Mouse (Mus musculus) liver, adult 2 months (tissue): ENCODE results near the gene Cacna1c.

ENCODE experiments used
- CTCF ChIP-seq: fragments of 200-500 bp; IDR thresholded peaks from 2 replicates; pipeline ENCODE4 v1.5.1; 2011; ENCODE audit warnings: low read depth, low read length, control low read depth
- POLR2A ChIP-seq: fragments of 200-500 bp; IDR thresholded peaks from 2 replicates; pipeline ENCODE4 v1.6.1; 2011; ENCODE audit warnings: low read length, control low read depth; ENCODE audit not compliant: insufficient read depth; ENCODE audit errors: extremely low read depth

- no peak for TF ChIP-seq CTCF
- TF ChIP-seq POLR2A, result no peak
These were observed 312.1 kb downstream of the Cacna1c start for GRCm38 (mm10) chr6:118884073-118884551.
